Mouse (Mus musculus) brain, embryonic 14.5 days (tissue): ENCODE measurements at regions not wholly inside any gene's neighbourhood (a gene's known extent, or its start where the extent isn't known, plus 50 kb on each side); places are given as distances from the start of the nearest gene placed in this dataset.

Experiments
- DNase-seq: peaks from one replicate; pipeline ENCODE4 v3.0.0-alpha.2; 2011; ENCODE audit warnings: low read depth
- CTCF ChIP-seq: fragments of 200-500 bp; IDR thresholded peaks from 2 replicates; pipeline ENCODE4 v1.5.1; 2012; ENCODE audit warnings: inconsistent platforms, mild to moderate bottlenecking, moderate library complexity, borderline replicate concordance; ENCODE audit not compliant: insufficient read depth, insufficient read length; ENCODE audit errors: extremely low read depth
- POLR2A ChIP-seq: fragments of 200-500 bp; IDR thresholded peaks from 2 replicates; pipeline ENCODE4 v1.6.1; 2012; ENCODE audit warnings: mild to moderate bottlenecking, inconsistent platforms, borderline replicate concordance; ENCODE audit not compliant: poor library complexity, insufficient read depth, insufficient read length, severe bottlenecking; ENCODE audit errors: extremely low read depth

DNA sequence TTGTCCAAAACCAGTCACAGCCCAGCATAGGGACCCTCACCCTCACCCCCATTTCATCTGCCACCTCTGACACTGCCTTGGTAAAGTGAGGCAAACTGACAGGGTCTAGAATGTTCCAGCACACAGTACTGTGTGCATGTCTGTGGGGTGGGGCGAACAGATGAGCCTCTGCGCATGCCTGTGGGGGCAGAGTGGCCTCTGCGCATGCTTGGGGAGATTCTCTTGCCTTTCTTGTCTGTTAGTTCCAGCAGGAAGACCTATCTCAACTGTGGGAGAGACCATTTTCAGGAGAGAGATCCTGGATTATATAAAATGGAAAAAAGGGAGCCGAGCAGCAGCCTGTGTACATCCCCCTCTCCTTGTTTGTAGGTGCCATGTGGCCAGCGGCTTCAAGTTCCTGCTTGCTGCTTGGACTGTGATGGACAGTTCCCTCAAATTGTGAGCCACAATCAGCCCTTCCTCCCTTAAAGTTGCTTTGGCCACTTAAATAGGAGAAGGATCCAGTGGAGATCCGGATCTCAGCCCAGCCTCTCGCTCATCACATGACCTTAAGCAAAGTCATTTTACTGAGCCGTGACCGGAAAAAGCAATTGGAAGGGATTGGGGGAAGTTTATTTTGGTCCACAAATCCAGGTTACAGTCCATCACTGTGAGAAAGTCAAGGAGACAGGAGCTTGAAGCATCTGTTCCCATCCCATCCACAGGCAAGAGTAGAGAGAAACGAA lies 96.9 kb downstream of the Tmem130 start:
- TF ChIP-seq POLR2A, result no peak
- TF ChIP-seq CTCF, result no peak
- no peak for DNase-seq

DNA sequence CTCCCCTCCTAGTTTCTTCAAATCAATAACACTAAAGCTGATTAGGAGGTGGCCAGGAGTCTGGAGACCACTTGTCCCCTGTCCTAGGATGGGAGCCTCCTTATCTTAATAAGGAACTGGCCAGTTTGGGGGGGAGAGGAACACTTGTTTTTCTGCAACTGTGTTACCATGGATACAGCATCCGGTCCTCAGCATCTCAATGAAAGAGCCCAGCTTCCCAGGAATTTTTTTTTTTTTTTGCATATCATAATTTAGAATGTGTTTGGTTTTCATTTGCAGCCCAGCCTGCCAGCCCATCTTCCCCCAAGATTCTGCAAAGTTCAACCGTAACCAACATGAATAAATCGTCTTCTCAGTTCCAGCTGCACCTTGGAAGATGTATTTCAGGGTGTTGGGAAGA lies 93.6 kb downstream of the Tmem130 start:
- peak; percentile 48 for DNase-seq
- TF ChIP-seq CTCF, result no peak
- no peak for TF ChIP-seq POLR2A

DNA sequence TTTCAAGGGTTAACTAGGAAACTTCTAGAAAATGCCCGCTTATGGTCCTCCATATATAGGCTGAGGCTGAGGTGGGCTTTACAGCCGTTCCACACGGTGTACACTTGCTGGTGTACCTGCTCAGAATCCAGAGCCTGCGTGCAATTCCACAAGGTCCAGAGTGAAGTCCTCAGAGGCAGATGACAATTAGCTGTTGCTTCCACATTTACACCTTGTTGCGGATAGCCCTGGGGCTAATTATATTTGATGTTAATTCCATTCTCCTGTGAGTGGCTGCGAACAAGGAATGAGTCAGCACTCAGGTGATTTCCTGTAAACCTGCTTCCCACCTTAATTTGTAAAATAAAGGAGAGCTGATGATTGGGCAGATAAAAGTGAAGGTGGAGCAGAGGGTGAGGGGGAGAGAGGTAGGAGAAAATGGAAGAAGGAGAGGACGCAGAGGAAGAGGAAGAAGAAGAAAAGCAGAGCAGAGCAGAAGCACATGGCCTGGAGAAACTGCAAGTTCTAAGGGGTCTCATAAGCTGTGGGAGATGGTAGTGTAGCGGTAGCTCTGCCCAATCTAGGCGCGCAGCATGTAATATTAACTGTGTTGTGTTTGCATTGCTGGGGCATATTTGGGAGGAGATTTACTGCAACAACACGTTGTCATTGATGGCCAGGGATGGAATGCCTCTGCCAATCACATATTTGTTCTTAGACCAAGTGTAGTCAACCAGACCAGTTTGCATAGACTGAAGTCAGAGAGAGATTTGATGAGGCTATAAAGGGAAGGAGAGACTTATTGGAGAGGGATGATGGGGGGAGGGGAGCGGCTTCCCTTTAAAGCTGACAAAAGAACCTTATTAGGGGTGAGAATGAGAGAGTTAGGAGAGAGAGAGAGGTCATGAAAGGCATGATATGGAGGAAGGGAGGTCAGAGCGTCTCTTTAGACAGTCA lies 82.5 kb downstream of the Tmem130 start:
- TF ChIP-seq CTCF (no peak), POLR2A (no peak)
- DNase-seq, result no peak

DNA sequence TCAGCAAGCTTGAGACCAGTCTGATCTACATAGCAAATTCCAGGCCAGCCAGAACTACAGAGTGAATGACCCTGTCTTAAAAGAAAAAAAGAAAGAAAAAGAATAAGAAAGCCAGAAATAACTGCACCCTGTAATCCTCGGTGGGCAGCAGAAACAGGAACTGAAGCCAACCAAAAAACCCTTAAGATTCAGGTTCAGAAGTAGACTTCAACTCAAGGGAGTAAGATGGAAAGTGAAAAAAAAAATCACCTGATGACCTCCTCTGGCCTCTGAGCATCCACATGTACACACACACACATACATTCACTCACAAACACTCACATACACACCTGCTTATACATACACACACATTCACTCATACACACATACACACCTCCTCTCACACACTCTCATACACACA lies 77.4 kb downstream of the Tmem130 start:
- TF ChIP-seq CTCF, result no peak
- no peak for TF ChIP-seq POLR2A
- no peak for DNase-seq
